Mouse (Mus musculus) urinary bladder, postnatal 10 days (tissue): Measurements from ENCODE around the gene Mllt11.
"Not testable (repeated sequence)": the region's sequence is repeated elsewhere in the genome, so short reads cannot be mapped to it uniquely, and the experiment has no call there.

ENCODE experiments used
- DNase-seq: peaks from one replicate; pipeline ENCODE4 v3.0.0; 2022; ENCODE audit warnings: low spot score

The Mllt11 gene

GRCm38 (mm10) chr3:95217255-95218134 is 14.5 kb downstream of the Mllt11 start, which contains the start of gene Gabpb2:
Gabpb2 (minus strand) TSS chr3:95217916.
- peak; percentile 90 for DNase-seq

- no peak for DNase-seq
These were observed 15.2 kb downstream of the Mllt11 start for GRCm38 (mm10) chr3:95216655-95217254.

- no peak for DNase-seq
These were observed 18.4 kb downstream of the Mllt11 start for GRCm38 (mm10) chr3:95213609-95213975.

GRCm38 (mm10) chr3:95212889-95213608 is 18.9 kb downstream of the Mllt11 start:
- DNase-seq: not testable (repeated sequence)

GRCm38 (mm10) chr3:95210585-95210984 is 21.4 kb downstream of the Mllt11 start:
- no peak for DNase-seq

GRCm38 (mm10) chr3:95208286-95208685 is 23.7 kb downstream of the Mllt11 start:
- DNase-seq: no peak

- DNase-seq: no peak
These were observed 28.1 kb downstream of the Mllt11 start for GRCm38 (mm10) chr3:95203880-95204279.

GRCm38 (mm10) chr3:95200562-95200961 is 31.4 kb downstream of the Mllt11 start:
- DNase-seq: no peak

- DNase-seq: no peak
These were observed 31.8 kb downstream of the Mllt11 start for GRCm38 (mm10) chr3:95200132-95200531.

- DNase-seq: no peak
These were observed 32.9 kb downstream of the Mllt11 start for GRCm38 (mm10) chr3:95199101-95199500.

GRCm38 (mm10) chr3:95195772-95196171 is 36.2 kb downstream of the Mllt11 start:
- no peak for DNase-seq

GRCm38 (mm10) chr3:95194721-95195135 is 37.2 kb downstream of the Mllt11 start:
- DNase-seq: no peak

GRCm38 (mm10) chr3:95186888-95187287 is 45.1 kb downstream of the Mllt11 start:
- no peak for DNase-seq

- DNase-seq: no peak
These were observed 45.9 kb downstream of the Mllt11 start for GRCm38 (mm10) chr3:95186100-95186499.

- DNase-seq: no peak
These were observed 47.0 kb downstream of the Mllt11 start for GRCm38 (mm10) chr3:95184796-95185577.

GRCm38 (mm10) chr3:95181841-95182240 is 50.1 kb downstream of the Mllt11 start:
- no peak for DNase-seq

- no peak for DNase-seq
These were observed 52.1 kb downstream of the Mllt11 start for GRCm38 (mm10) chr3:95179890-95180289.

GRCm38 (mm10) chr3:95178948-95179347 is 53.0 kb downstream of the Mllt11 start:
- DNase-seq: no peak

GRCm38 (mm10) chr3:95177583-95177982 is 54.4 kb downstream of the Mllt11 start:
- DNase-seq: no peak

- no peak for DNase-seq
These were observed 55.5 kb downstream of the Mllt11 start for GRCm38 (mm10) chr3:95176500-95176899.

GRCm38 (mm10) chr3:95174011-95174592 is 57.9 kb downstream of the Mllt11 start:
- DNase-seq: peak; percentile 64
